Mouse (Mus musculus) skeletal muscle tissue, postnatal 0 days (tissue): Measurements from ENCODE around the gene Gm14444. TPM values are rescaled to one million over a fixed set of nuclear protein-coding genes. Genes with fewer than 3 reads are reported as not detected.

Experiments
- polyA plus RNA-seq: library from polyadenylated mRNA; unstranded; fragments of >200 nt; fragmentation: Nextera tagmentation; extraction: Ambion mirVana; gene quantifications from 2 replicates; pipeline ENCODE4 v1.2.1, GENCODE M21; 2015

Gm14444 gene
- not detected in 2 replicates for polyA plus RNA-seq

GRCm38 (mm10) chr2:175010022-175010421 lies at the start of gene Gm14444:
Gene Gm14444 (plus strand): TSS chr2:175010241.

GRCm38 (mm10) chr2:175067681-175068261 lies 57.7 kb downstream of the Gm14444 start, which contains the start of gene Gm14393:
Gene Gm14393 (minus strand): TSS chr2:175067781.

Other genes with a start within 250 kb of the Gm14444 start
- gene Edn3, start 249.6 kb upstream of the Gm14444 start, polyA plus RNA-seq, result 7.6 and 8.3 TPM in 2 replicates
- 0.45 and 1.1 TPM in 2 replicates for gene Gm14393, start 57.5 kb downstream of the Gm14444 start, polyA plus RNA-seq
- 2.2 and 3.3 TPM in 2 replicates for gene Gm14399, start 131.8 kb downstream of the Gm14444 start, polyA plus RNA-seq
- gene Gm14443, start 165.6 kb downstream of the Gm14444 start, polyA plus RNA-seq, result 0.22 and 0.43 TPM in 2 replicates
- gene Gm14391, start 196.7 kb downstream of the Gm14444 start, polyA plus RNA-seq, result 1.4 and 5.2 TPM in 2 replicates